Mouse (Mus musculus) lung, postnatal 10 days (tissue): Measurements from ENCODE around the gene Ppard.
"Not testable (repeated sequence)": the region's sequence is repeated elsewhere in the genome, so short reads cannot be mapped to it uniquely, and the experiment has no call there.

Source experiments
- DNase-seq: peaks from one replicate; pipeline ENCODE4 v3.0.0; 2021

Ppard gene

DNA sequence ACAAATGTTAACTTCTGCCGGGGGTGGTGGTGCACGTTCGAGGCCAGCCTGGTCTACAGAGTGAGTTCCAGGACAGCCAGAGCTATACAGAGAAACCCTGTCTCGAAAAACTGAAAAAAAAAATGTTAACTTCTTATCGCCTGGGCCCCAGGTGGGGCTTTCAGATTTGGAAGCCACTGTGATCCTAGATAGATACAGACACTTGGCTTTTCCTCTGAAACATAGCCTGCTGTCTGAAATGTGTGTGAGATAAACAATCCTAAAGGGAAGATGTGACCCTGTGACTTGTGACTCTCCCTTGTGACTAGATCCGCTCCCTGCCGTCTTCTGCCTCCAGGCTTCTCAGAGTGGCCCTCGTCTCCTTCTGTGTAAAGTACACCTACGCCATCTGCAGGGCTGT lies 85.2 kb downstream of the Ppard start:
- DNase-seq = no peak

DNA sequence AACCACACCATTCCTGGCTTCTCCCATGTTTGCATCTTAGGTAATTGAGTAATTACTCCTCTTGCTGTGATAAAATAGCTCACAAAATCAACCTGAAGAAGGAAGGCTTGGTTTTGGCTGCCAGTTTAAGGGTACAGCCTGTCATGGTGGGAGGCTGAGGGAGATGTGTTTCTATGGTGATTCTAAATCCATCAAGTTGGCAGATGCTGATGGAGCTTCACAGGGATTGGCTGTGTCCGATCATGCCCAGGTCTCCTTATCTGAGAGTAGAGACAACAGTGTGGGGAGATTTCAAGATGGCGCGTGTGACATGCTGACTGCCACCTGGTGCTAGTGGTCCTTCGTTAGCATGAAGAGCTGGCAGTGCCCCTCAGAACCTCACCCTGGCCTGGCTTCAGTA lies 89.2 kb downstream of the Ppard start:
- no peak for DNase-seq

DNA sequence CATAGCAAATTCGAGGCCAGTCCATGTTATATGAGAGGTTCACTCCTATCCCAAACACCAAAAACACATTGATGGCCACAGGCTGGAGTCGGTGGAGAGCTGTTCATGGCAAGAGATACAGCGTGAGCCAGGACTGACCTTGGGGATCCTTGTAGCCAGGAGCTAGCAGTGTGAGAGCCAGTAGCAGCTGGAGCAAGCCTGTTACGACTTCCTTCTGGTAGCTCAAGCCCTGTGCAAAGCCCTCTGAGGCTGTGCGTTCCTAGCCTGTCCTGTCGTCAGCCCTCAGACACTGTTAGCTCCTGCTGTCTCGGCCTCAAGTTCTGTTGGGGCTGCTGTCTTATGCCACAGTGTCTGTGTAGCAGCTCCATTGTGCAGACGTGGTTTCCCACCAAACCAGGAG lies 91.3 kb downstream of the Ppard start:
- no peak for DNase-seq

DNA sequence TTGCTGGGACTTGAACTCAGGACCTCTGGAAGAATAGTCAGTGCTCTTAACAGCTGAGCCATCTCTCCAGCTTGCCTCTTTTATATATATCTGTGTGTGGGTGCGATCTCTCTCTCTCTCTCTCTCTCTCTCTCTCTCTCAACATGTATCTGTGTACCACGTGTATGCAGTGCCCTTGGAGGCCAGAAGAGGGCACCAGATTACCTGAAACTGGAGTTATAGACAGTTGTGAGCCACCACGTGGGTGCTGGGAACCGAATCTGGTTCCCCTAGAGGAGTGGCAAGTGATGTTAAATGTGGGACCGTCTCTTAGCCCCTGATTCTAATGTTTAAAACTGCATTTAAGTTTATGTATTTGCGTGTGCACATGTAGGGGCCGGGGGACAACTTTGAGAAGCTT lies 91.9 kb downstream of the Ppard start:
- DNase-seq = not testable (repeated sequence)

DNA sequence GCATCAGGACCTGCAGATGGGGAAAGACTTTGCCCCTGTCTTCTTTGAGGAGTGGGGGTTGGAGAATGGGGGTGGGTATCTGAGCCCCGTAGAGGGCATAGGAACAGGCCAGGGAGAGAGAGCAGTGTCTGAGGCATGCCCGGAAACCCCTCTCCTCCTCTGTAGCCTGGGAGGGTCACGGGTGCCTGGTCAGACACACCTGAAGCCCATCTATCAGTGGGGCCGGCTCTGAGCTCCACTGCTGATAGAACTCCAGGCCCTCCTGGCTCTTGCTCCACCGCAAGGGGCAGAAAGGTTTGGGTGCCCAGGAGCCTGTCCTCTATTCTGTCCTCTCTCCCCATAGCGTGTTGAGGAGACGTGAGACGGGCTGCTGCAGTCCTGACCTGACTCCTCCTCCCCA lies 93.3 kb downstream of the Ppard start:
- DNase-seq = no peak

DNA sequence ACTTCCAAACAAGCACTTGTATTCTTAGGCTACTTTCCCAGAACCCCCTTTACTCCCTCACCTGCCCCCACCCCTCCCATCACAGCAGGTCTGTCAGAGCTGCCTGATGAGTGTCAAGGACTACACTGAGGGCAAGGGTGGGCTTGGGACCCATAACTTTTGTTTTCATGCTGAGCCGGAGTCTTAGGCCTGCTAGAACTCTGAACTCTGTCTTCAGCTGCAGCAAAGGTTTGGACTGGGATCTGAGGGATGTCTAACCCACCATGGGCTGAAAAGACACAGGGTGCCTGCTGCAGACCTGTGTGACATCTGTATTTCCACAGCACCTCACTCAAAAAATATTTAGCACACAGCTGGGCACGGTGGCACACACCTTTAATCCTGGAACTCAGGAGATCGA lies 94.5 kb downstream of the Ppard start:
- no peak for DNase-seq

DNA sequence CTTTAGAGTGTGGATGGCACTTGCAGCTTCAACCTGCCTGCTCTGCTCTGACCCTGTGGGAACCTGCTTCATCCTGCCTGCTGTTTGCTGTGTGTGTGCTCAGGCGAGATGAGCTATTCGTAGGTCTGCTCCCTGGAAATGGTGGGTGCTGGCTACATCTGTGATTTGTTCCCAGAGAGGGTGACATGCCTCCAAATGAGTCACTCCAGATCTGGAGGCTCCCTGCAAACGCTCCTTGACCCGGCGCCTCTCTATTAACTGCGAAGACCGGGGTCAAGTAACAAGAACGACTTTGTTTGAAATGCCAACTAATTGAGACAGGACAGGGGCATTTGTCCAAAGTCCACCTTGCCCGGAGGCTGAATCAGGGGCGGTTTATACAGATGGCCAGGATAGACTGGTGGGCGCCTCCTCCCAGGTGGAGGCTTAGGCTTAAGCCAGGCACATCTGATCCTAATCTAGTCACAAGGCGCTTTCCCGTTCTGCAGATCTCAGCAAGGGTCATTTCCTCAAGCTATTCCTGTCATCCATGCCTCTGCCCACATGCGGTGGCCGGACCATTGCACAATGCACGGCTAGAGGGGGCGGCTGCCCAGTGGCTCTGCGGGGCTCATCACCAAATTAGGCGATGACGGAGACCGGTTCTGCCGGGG lies 95.3 kb downstream of the Ppard start:
- no peak for DNase-seq

DNA sequence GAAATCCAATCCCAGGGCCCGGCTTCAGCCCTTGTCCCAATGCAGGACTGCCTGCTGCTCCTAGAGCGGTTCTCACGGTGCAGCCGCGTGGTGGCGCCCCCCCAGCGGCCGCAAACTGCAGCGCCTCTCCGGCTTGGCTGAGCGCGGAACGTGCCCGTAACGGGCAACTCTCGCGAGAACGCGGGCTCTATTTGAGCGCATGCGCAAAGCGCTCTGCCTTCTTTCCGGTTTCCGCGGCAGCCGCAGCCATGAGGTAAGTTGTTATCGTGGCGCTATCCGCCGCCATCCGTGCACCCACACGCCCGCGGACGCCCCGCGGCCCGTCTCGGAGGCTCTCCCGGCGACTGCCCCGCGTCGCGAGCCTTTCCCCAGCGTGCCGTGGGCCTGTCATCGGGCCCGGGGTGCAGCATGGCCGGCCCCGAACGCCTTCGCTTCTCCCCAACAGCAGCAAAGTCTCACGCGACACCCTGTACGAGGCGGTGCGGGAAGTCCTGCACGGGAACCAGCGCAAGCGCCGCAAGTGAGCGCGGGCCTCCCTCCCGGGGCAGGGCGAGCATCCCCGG lies 95.9 kb downstream of the Ppard start, which contains the start of gene Rpl10a:
Rpl10a (plus strand) TSS at position 106 of the 563 bp plus-strand sequence.
- peak; percentile 98 for DNase-seq

DNA sequence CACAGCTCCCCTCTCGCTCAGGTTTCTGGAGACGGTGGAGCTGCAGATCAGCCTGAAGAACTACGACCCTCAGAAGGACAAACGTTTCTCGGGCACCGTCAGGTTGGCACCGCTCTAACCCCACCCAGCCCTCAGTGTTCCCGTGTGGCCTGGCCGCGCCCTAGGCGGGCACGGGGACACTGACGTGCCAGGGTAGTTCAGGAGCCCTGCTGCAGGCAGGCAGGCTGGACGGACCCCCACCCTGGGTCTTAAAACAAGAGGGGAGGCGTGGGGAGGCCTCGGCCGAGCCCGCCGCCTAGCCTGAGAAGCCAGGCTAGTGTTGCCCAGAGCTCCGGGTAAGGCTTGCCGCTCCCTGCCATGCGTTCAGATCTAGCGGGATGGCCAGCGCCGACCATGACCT lies 96.4 kb downstream of the Ppard start:
- DNase-seq = no peak

DNA sequence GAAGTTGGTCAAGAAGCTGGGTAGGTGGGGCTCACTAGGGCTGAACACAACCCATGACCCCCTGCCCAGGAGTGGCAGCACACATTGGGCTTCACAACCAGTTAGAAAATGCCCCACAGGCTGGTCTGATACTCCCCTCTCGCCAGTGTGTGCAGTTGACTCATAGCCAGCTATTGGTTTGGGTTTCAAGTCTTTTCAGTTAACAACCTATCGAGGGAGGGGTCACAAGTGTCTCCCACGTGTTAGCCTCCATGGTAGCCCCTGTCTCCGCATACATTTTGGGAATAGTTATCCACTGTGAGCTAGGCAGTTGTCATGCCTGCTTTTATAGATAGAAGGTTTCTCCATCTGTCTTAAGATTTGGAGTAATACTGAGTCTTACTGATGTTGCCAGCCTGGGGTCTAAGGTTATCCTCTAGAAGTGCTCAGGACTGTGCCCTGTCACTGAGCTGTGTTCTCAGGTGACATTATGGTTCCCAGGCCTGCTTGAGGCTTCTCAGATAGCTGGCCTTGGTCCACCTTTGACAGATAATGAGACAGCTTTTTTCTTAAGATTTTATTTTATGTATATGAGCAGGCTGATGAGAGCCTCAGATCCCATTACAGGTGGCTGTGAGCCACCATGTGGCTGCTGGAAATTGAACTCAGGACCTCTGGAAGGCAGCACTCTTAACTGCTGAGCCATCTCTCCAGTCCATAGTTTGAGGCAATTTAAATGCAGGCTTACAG lies 97.2 kb downstream of the Ppard start:
- no peak for DNase-seq

DNA sequence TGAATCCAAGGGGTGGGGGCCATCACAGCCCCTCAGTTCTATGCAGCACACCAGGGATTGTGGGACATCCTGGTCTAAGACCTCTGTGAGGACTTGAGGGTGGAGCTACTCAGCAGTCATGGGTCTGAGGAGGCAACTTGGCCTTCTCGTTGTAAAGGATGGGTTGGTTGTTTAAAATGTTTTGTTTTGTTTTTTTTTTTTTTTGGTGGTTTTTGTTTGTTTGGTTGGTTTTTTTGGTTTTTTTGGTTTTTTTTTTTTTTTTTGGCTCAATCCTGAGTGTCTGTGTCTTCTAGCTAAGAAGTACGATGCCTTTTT lies 97.7 kb downstream of the Ppard start:
- DNase-seq = no peak

DNA sequence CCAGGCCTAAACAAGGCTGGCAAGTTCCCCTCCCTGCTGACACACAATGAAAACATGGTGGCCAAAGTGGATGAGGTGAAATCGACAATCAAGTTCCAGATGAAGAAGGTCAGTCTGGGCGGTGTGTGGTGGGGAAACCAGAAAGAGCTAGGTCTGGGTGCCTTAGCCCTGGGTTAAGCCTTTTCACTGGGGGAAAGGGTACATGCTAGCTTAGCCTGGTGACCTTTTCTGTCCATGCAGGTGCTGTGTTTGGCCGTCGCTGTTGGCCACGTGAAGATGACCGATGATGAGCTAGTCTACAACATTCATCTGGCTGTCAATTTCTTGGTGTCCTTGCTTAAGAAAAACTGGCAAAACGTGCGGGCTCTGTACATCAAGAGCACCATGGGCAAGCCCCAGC lies 98.1 kb downstream of the Ppard start:
- DNase-seq = not testable (repeated sequence)

DNA sequence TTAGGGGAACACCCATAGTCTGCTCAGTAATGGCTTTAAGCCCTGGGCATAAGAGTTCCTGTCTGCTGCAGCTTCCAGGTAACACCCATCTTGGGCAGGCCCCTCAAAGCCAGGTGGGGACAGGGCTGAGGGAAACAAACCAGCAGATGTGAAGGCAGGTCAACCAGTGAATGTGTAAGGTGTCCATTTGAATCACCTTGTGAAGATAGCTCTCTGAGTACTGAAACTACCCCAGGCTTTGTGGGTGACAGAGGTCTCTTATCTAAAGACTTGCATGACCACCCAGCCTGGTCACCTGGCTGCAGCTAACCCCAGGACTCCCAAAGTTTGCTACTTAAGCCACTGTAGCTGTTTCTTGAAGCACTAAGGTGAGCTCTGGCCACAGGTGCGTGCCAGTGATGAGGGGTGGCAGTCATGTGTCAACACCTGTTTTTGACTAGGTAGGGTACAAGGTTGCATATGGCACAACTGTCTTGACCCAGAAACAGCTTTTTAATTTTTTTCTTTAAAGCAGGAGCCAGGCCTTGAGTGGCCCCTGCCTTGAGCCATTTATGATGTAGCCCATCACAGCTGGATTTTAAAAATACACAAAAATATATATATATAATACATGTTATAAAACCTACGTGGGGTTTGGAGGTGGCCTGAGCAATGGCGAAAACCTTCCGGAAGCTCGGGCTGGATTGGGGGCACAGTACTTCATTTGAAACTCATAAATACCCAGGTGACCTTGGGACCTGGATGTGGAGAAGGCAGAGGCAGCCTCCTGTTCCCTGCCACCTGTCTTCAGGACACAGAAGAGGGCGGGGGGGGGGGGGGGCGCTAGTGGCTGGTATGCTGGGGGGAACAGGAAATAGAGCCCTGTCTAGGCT lies 99.0 kb downstream of the Ppard start:
- no peak for DNase-seq

DNA sequence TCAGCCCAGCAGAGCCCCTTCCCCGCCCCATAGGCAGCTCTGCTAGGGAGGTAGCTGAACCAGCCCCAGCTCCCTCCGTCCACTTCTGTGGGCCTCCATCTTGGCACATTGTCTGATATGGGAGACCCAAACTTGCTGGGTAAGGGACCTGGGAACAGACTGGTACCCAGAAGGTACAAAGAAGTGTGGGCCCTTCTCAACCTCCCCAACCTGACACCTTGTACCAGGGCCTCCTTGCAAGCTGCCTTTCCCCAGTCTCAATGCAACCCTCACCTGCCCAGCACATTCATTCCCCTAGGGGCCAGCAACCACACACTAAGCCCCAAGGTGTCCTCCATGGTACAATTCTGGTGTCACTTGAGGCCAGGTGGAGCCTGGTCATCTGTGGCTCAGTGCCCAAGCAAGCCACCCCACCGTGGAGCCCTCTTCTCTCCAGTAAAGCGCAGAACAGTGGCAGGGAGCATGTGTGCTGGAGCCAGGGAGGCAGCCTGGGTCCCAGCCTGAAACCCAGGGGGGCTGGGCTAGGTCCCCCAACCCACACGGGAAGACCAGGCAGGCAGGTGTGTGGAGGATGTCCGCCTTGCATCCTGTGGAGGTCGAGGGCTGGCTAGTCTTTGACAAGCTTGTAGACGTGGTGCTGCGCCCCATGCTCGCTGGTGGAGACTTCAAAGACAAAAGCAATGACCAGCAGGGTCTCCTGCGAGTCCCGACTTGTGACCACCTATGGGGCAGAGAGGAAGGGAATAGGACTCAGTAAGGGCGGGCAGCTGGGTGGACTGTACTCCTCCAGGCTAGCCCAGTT lies 99.8 kb downstream of the Ppard start:
- DNase-seq = no peak

DNA sequence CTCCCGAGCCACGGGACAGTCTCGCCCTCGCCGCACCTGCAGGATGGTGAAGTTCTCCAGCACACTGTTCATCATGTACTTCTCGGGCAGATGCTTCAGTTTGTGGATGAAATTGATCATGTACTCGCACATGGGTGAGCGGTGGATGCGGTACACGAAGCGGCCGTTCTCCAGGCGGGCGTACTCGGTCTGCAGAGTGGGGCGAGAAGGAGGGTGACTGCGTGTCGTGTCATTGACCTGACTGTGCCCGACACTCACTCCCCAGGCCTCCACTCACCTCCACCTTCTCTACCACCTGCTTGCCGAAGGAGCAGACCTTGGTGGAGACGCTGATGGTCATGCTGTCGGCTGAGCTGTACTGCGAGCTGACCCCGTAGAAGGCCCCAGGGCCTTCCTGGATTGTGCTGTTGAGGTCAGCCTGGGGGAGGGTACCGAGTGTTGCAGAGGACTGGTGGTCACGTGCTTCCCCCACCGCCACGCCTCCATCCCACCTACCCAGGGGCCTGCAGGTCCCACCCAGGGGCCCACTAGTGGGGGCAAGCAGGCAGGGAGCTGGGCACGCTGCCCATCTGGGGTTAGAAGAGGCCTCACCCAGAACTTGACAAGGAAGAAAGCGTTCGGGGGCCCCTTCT lies 100.5 kb downstream of the Ppard start:
- DNase-seq = no peak

DNA sequence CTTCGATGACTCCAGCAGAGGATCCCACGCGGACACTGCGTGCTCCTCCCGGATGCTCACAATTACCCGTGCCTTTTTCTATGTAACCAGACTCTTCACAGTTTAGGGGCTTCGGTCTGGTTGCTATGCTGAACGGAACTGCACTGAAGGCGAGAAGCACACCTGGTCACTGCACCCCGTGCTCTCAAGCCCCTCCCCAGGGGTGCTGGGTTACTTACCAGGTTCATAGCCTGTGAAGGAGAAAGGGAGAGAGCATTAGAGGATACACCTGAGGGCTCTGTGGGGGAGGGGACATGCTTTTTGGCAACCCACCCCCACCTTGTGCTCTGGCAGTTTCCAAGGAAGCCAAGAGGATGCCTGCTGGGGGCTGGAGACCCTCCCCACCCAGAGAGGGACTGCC lies 102.8 kb downstream of the Ppard start:
- no peak for DNase-seq

DNA sequence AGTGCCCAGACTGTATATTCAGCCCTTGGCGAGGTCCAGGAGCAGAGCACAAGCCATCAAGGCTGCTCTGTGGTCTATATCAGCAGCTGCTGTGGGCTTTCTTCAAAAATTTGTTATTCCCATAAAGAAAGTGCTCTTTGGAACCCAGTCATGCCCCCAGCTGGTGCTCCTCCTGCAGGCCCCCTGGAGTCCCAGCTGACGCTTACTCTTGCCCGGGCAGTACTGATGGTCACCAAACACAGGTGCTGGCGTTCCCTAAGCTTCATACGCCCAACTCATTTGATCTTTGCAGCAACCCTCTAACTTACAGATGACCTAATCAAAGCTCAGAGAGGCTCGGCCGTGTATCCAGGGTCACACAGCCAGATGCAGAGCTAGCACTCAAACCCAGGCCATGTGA lies 105.0 kb downstream of the Ppard start:
- DNase-seq = no peak

DNA sequence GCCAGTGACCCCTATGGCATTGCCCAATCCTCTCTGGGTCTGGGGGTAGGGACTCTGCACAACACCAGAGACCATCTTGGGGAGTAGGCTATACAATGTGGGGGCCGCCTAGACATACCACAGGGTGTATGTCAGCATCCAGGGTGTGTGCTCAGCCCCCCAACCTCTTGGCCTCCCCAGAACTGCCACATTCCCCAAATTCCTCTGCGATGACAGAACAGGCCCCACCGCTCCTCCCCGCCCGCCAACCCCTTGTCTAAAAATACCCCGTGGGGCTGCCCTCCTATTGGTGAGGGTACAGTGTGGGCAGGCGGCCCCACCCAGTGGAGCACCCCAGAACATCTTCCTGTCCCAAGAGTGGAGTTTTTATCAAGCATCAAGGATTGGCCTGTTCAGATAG lies 108.1 kb downstream of the Ppard start:
- peak; percentile 71 for DNase-seq

DNA sequence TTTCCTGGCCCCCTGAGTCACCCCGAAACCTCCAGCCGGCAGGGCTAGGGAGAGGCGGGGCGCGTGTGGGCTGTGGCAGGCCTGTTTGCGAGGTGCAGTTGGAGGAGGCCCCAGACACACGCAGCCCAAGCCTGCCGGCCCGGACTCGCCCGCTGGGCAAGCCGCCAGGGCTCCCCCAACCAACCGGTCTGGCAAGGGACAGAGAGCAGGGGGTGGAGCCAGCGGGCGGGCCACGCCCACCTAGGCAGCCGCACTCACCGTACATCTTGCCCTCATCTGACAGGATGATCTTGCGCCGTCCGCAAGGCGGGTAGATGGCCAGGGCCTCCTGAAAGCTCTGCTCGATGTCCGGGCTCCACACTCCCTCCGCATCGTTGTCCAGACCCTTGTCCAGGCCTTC lies 108.6 kb downstream of the Ppard start:
- DNase-seq = peak; percentile 97

DNA sequence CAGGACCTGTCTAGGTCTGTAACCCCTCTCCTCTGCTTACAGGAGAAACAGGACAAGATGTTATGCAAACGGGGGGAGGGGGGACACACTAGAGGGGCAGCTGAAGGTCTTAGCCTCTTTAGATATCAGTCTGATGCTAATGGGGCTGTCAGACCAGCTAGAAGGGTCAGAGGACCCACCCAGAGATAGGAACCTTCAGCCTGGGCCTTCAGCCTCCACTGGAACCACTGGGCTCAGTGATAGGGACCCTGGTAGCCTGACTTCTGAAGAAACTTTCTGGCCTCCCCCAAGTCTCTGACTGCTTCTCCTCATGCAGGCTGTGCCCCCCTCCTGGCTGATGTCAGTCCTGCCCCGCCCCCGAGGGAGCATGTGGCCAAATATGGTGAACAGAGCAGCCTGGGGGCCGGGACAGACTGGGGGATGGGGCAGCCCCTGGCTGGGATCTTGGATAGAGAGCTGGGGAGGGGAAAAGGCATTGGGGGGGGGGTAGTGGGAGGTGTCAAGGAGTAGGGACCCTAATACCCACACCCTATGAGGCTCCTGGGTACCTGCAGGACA lies 111.6 kb downstream of the Ppard start:
- DNase-seq = peak; percentile 84

DNA sequence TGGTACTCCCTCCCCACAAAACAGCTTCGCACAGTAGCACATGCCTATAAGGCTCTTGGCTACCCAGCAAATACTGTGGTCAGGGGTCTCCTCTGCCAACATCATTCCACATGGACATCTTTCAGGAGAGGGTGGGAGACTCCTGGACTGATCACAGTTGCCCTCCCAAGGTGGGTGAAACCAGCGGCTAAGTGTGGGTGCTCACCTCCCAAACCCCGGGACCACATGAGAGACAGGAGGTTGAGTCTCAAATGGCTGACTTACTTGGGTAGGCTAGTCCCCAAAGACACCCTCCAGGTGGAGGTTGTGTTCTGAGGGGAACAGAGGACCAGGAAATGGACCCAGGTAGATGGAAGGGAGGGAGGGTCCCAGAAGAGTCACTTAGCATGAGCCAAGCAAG lies 112.2 kb downstream of the Ppard start:
- DNase-seq = no peak

DNA sequence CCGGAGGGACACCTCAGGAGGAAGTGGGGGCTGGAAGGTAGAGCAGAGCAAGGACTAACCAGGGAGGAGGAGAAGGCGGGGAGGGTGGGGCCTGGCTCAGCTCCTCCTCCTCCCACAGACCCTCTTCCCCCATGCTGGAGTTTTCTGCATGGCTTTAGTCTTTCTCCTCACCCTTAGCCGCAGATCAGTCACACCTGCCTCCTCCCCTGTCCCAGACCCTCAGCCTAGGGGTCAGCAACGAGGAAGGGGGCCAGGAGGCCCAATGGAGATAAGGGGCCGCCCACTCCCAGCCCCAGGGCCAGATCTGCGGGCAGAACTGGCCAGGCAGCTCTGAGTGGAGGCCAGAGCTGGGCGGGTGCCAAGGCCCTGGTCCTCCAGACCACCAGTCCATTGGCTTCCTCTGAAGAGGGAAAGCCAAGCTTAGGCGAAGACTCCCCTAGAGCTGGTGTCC lies 112.8 kb downstream of the Ppard start:
- DNase-seq = peak; percentile 65
